Comparison of ENCODE assay signal across 8 mouse cellular contexts in genomic region chr6:113194517-113194840, GRCm38 (mm10). TPM values are rescaled to one million over a fixed set of nuclear protein-coding genes. Genes with fewer than 3 reads are reported as not detected.
DNase-seq lines count a peak whose midpoint lies in the region; ATAC-seq lines count a peak whose summit lies in the region.
"Had no signal": no experiment of that assay in that cellular context is flagged by ENCODE, and none has a peak within 500 bp of the region (broad histone marks: within the 10 kb centered on the region; RNA-seq: fewer than 3 reads in every experiment).

No protein-coding gene starts in this region.

- no peak overlapping the region for H3K9ac ChIP-seq in lung, embryonic 16.5 days (ENCODE audit: low read length)
- H3K9ac ChIP-seq in forebrain, embryonic 13.5 days: peak overlapping the region; percentile 91
- H3K9ac ChIP-seq in limb, embryonic 13.5 days: no peak overlapping the region
- H3K9ac ChIP-seq in stomach, embryonic 16.5 days (ENCODE audit: low read length): no peak overlapping the region

- ATAC-seq in lung, embryonic 16.5 days (ENCODE audit: low read depth): 0 out of 2 replicates have a peak, but pooled peaks have one; percentile 12
- ATAC-seq in forebrain, embryonic 13.5 days: no peak; the same call in 1 of the 2 replicates
- no peak for ATAC-seq in limb, embryonic 13.5 days (ENCODE audit: low FRiP score, low read depth)
- ATAC-seq in stomach, embryonic 16.5 days (ENCODE audit: insufficient read depth, low FRiP score): no peak

- H3K27ac ChIP-seq in lung, embryonic 16.5 days (ENCODE audit: low read length): no peak overlapping the region
- 0 out of 2 replicates have a peak overlapping the region, but pooled peaks have one; percentile 31 for H3K27ac ChIP-seq in forebrain, embryonic 13.5 days
- no peak overlapping the region for H3K27ac ChIP-seq in limb, embryonic 13.5 days
- H3K27ac ChIP-seq in stomach, embryonic 16.5 days (ENCODE audit: low read length): no peak overlapping the region

- no peak for DNase-seq in lung, postnatal 25 days (ENCODE audit: low spot score)
- DNase-seq in frontal cortex, postnatal 14 days (ENCODE audit: low spot score in 2 of 2): no peak
- DNase-seq in layer of hippocampus, adult 9-10 months (ENCODE audit: low spot score): no peak
- DNase-seq: thymus, postnatal 25 days had no signal

- H3K9me3 ChIP-seq in lung, embryonic 16.5 days (ENCODE audit: control insufficient read depth, low read length): no peaks in the 10 kb centered on the region
- H3K9me3 ChIP-seq in forebrain, embryonic 13.5 days (replicated peaks): no peaks in the 10 kb centered on the region
- no peaks in the 10 kb centered on the region for H3K9me3 ChIP-seq in limb, embryonic 13.5 days
- no peaks in the 10 kb centered on the region for H3K9me3 ChIP-seq in stomach, embryonic 16.5 days (replicated peaks; ENCODE audit: control insufficient read depth, low read length)

- H3K4me3 ChIP-seq in lung, embryonic 16.5 days (ENCODE audit: low read length): peak overlapping the region; percentile 53
- H3K4me3 ChIP-seq in forebrain, embryonic 13.5 days: peak overlapping the region; percentile 85
- H3K4me3 ChIP-seq in limb, embryonic 13.5 days: peak overlapping the region; percentile 49
- H3K4me3 ChIP-seq in stomach, embryonic 16.5 days (replicated peaks; ENCODE audit: low read length): peak overlapping the region; percentile 47

- peaks cover 3% of the 10 kb centered on the region; the same call in 1 of the 2 replicates for H3K4me1 ChIP-seq in lung, embryonic 16.5 days (replicated peaks; ENCODE audit: control insufficient read depth, insufficient read depth, low read length)
- peaks cover 35% of the 10 kb centered on the region for H3K4me1 ChIP-seq in forebrain, embryonic 13.5 days
- peaks cover 13% of the 10 kb centered on the region for H3K4me1 ChIP-seq in limb, embryonic 13.5 days
- peaks cover 7% of the 10 kb centered on the region for H3K4me1 ChIP-seq in stomach, embryonic 16.5 days (ENCODE audit: control insufficient read depth, insufficient read depth, low read length)

- H3K27me3 ChIP-seq in lung, embryonic 16.5 days (ENCODE audit: control insufficient read depth, insufficient read depth, low read depth, low read length): peaks cover 28% of the 10 kb centered on the region
- no peaks in the 10 kb centered on the region for H3K27me3 ChIP-seq in forebrain, embryonic 13.5 days
- H3K27me3 ChIP-seq in limb, embryonic 13.5 days: peaks cover 63% of the 10 kb centered on the region
- peaks cover 40% of the 10 kb centered on the region for H3K27me3 ChIP-seq in stomach, embryonic 16.5 days (ENCODE audit: control insufficient read depth, insufficient read depth, low read length)

- no peaks in the 10 kb centered on the region for H3K36me3 ChIP-seq in lung, embryonic 16.5 days (ENCODE audit: control insufficient read depth, insufficient read depth, low read length)
- peaks cover 5% of the 10 kb centered on the region; the same call in 1 of the 2 replicates for H3K36me3 ChIP-seq in forebrain, embryonic 13.5 days (ENCODE audit: poor library complexity, severe bottlenecking)
- no peaks in the 10 kb centered on the region for H3K36me3 ChIP-seq in limb, embryonic 13.5 days
- no peaks in the 10 kb centered on the region for H3K36me3 ChIP-seq in stomach, embryonic 16.5 days (ENCODE audit: control insufficient read depth, insufficient read depth, low read length)

- peak overlapping the region; percentile 69 for H3K4me2 ChIP-seq in lung, embryonic 16.5 days (ENCODE audit: low read depth, low read length)
- H3K4me2 ChIP-seq in forebrain, embryonic 13.5 days: peak overlapping the region; percentile 98
- H3K4me2 ChIP-seq in limb, embryonic 13.5 days (replicated peaks): peak overlapping the region; percentile 74
- H3K4me2 ChIP-seq in stomach, embryonic 16.5 days (ENCODE audit: low read depth, low read length): peak overlapping the region; percentile 67

- WGBS in lung, embryonic 16.5 days: 4% methylated on average over 5 of the region's 5 CpGs
- WGBS in forebrain, embryonic 13.5 days: 2% methylated on average over 5 of the region's 5 CpGs
- 4% methylated on average over 5 of the region's 5 CpGs for WGBS in limb, embryonic 13.5 days
- 6% methylated on average over 5 of the region's 5 CpGs for WGBS in stomach, embryonic 16.5 days

RNA-seq across cellular contexts. Expression of gene Lhfpl4, which starts 0.7 kb away (rescaled TPM):
- 0.54 and 0.89 TPM in 2 replicates for polyA plus RNA-seq in lung, embryonic 16.5 days (2015; fragmentation: Nextera tagmentation; extraction: Ambion mirVana)
- polyA plus RNA-seq in forebrain, embryonic 13.5 days (2015; fragmentation: Nextera tagmentation; extraction: Ambion mirVana): 29.6 and 33.8 TPM in 2 replicates
- polyA plus RNA-seq in limb, embryonic 13.5 days (2015; fragmentation: Nextera tagmentation; extraction: Ambion mirVana): 0.80 and 1.1 TPM in 2 replicates
- 1.3 and 1.6 TPM in 2 replicates for polyA plus RNA-seq in stomach, embryonic 16.5 days (2015; fragmentation: Nextera tagmentation; extraction: Ambion mirVana)

RNA-seq across cellular contexts. Expression of gene Mtmr14, which starts 43.2 kb away (rescaled TPM):
- polyA plus RNA-seq in lung, embryonic 16.5 days (2015; fragmentation: Nextera tagmentation; extraction: Ambion mirVana): 35.4 and 36.5 TPM in 2 replicates
- polyA plus RNA-seq in forebrain, embryonic 13.5 days (2015; fragmentation: Nextera tagmentation; extraction: Ambion mirVana): 42.5 and 45.4 TPM in 2 replicates
- polyA plus RNA-seq in limb, embryonic 13.5 days (2015; fragmentation: Nextera tagmentation; extraction: Ambion mirVana): 34.8 and 37.8 TPM in 2 replicates
- polyA plus RNA-seq in stomach, embryonic 16.5 days (2015; fragmentation: Nextera tagmentation; extraction: Ambion mirVana): 25.9 and 26.2 TPM in 2 replicates

Comparison
In these comparisons a context has a peak if more than half of its experiments do, and no peak if none do; other contexts are left out.
1. RNA of gene Lhfpl4, which starts 0.7 kb away (polyA plus RNA-seq): 29.6 to 33.8 TPM in forebrain, embryonic 13.5 days; 1.3 to 1.6 TPM in stomach, embryonic 16.5 days, 0.54 to 0.89 TPM in lung, embryonic 16.5 days and 0.80 to 1.1 TPM in limb, embryonic 13.5 days; every median in the first group is over 10 times any median in the second.
2. Peak in every context shown above with its lines, with median percentiles within 50 percentile points of each other: H3K4me2 ChIP-seq and H3K4me3 ChIP-seq.